Mouse (Mus musculus) stomach, embryonic 16.5 days (tissue): ENCODE results near the gene Tmem108. TPM values are rescaled to one million over a fixed set of nuclear protein-coding genes. Genes with fewer than 3 reads are reported as not detected.

Experiments
- ATAC-seq: fragments of 200-750 bp; cut with Nextera tagmentation; 2 replicates; pipeline ENCODE4 v1.8.0; 2017; ENCODE audit warnings: moderate number of reproducible peaks, moderate TSS enrichment; ENCODE audit not compliant: insufficient read depth, low FRiP score
- H3K27ac ChIP-seq: fragments of 300-500 bp; sonication (generic); 2 replicates; pipeline ENCODE4 v1.5.1; 2014; ENCODE audit warnings: low read length
- H3K27me3 ChIP-seq: fragments of 300-500 bp; sonication (generic); 2 replicates; pipeline ENCODE4 v1.6.1; 2014; ENCODE audit warnings: low read length, control low read depth, mixed read lengths; ENCODE audit not compliant: control insufficient read depth, insufficient read depth
- H3K36me3 ChIP-seq: fragments of 300-500 bp; sonication (generic); 2 replicates; pipeline ENCODE4 v1.6.1; 2014; ENCODE audit warnings: low read length; ENCODE audit not compliant: control insufficient read depth, insufficient read depth
- H3K4me1 ChIP-seq: fragments of 300-500 bp; sonication (generic); 2 replicates; pipeline ENCODE4 v1.6.1; 2014; ENCODE audit warnings: low read length, control low read depth, mixed read lengths; ENCODE audit not compliant: control insufficient read depth, insufficient read depth
- H3K4me2 ChIP-seq: fragments of 300-500 bp; sonication (generic); 2 replicates; pipeline ENCODE4 v1.6.1; 2014; ENCODE audit warnings: low read depth, low read length, mixed read lengths
- H3K4me3 ChIP-seq: fragments of 300-500 bp; sonication (generic); replicated peaks from 2 replicates; pipeline ENCODE4 v1.5.1; 2014; ENCODE audit warnings: mild to moderate bottlenecking, low read length
- H3K9ac ChIP-seq: fragments of 300-500 bp; sonication (generic); 2 replicates; pipeline ENCODE4 v1.6.1; 2014; ENCODE audit warnings: low read length
- H3K9me3 ChIP-seq: fragments of 300-500 bp; sonication (generic); replicated peaks from 2 replicates; pipeline ENCODE4 v1.6.1; 2016; ENCODE audit warnings: low read length, control low read depth; ENCODE audit not compliant: control insufficient read depth
- WGBS: fragments of 180-500 bp; shearing (Covaris S2); extraction: QIAGEN DNeasy Blood & Tissue Kit; methylation state at CpG from one replicate; pipeline ENCODE4 v1.1.7; 2014; 5-methylcytosine and 5-hydroxymethylcytosine counted together
- polyA plus RNA-seq: library from polyadenylated mRNA; unstranded; fragments of >200 nt; fragmentation: Nextera tagmentation; extraction: Ambion mirVana; gene quantifications from 2 replicates; pipeline ENCODE4 v1.2.1, GENCODE M21; 2015

Tmem108 gene
- polyA plus RNA-seq, 1 experiment from 2014 or later = 10.3 TPM

GRCm38 (mm10) chr9:103712711-103713110, 48.9 kb downstream of the Tmem108 start:
- H3K36me3 ChIP-seq = no peaks in the 10 kb centered on the region
- no peak overlapping the region for H3K4me3 ChIP-seq
- no peak overlapping the region for H3K27ac ChIP-seq
- no peak overlapping the region for H3K4me2 ChIP-seq
- H3K27me3 ChIP-seq = no peaks in the 10 kb centered on the region
- no peaks in the 10 kb centered on the region for H3K4me1 ChIP-seq
- WGBS = 59% methylated on average over 7 of the region's 7 CpGs
- no peaks in the 10 kb centered on the region for H3K9me3 ChIP-seq
- H3K9ac ChIP-seq = no peak overlapping the region
- ATAC-seq = no peak

GRCm38 (mm10) chr9:103709694-103710093, 51.9 kb downstream of the Tmem108 start:
- Histone ChIP-seq H3K9me3 (no peaks in the 10 kb centered on the region), H3K4me3 (no peak overlapping the region), H3K4me1 (no peaks in the 10 kb centered on the region), H3K4me2 (no peak overlapping the region), H3K27me3 (no peaks in the 10 kb centered on the region), H3K36me3 (no peaks in the 10 kb centered on the region), H3K27ac (no peak overlapping the region), H3K9ac (no peak overlapping the region)
- no peak for ATAC-seq
- WGBS = 47% methylated on average over 3 of the region's 3 CpGs

DNA sequence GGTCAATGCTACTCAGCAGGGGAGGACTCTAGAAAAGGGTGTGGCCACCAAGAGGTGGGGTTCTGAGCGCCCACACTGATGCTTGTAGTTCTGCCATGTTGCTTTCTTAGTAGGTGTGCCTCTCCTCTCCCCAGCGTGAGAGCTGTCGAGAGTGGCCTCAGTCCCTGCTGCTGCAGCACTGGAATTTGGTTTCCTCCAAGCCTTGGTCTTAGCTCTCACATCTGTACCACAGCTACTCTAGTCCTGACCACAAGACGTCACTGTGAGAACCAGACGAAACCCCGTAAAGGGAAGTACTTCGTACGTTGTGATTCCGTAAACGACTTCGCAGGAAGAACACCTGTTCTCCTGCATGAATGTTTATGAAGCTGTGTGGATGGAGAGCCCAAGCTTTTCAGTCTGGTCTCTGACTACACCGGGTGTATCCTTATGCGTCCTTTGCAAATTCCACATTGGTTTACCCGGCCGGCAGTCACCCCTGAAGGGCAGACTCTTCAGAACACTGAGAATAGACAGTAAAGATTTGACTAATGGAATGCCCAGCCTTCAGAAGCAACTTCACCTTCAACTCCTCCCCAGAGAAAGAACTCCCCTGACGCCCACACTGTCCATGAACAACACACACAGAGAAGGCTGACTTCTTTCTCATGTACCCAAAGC, 53.0 kb downstream of the Tmem108 start:
- no peaks in the 10 kb centered on the region for H3K4me1 ChIP-seq
- H3K27me3 ChIP-seq = no peaks in the 10 kb centered on the region
- no peak overlapping the region for H3K4me2 ChIP-seq
- no peak for ATAC-seq
- H3K9ac ChIP-seq = no peak overlapping the region
- no peaks in the 10 kb centered on the region for H3K36me3 ChIP-seq
- WGBS = 61% methylated on average over 16 of the region's 16 CpGs
- no peaks in the 10 kb centered on the region for H3K9me3 ChIP-seq
- no peak overlapping the region for H3K27ac ChIP-seq
- H3K4me3 ChIP-seq = no peak overlapping the region

- Histone ChIP-seq H3K4me1 (no peaks in the 10 kb centered on the region), H3K4me2 (no peak overlapping the region), H3K27me3 (no peaks in the 10 kb centered on the region), H3K36me3 (no peaks in the 10 kb centered on the region), H3K9me3 (no peaks in the 10 kb centered on the region), H3K9ac (no peak overlapping the region), H3K27ac (no peak overlapping the region), H3K4me3 (no peak overlapping the region)
- no peak for ATAC-seq
These were observed 53.8 kb downstream of the Tmem108 start for GRCm38 (mm10) chr9:103707857-103708256.

DNA sequence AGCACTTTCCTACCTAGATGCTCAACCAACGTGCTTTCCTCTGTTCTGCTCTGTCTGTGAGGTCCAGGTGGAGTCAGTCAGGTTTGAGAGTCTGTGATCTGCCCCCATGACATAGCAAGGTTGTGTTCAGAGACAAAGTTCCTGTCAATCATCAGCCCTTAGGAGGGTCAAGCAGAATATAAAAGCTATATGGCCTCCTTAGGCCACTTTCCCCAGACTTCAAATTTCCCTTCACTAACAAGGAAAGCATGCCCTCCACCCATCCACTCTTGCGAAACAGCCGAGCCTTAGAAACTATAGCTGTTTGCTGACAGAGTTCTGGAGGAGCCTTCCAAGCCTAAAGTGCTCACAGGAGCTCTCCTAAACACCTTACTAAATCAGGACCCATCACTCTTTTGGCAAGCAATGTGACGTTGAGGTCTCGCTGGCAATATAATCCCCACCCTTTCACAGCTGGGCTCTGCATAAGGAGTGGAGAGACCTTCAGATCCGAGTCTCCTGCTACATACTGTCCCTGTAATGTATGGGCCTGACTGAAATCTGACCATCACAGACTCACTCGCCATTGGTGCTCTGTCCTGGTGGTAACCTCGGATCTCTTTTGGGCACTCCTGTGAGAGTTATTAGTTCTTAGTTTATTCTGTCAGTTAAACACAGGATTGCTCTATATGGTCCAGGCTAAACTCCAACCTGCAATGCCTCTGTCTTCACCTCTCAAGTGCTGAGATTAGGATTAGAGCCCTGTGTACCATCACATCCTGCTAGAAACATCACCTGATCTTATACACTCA, 54.4 kb downstream of the Tmem108 start:
- H3K27me3 ChIP-seq = no peaks in the 10 kb centered on the region
- H3K4me3 ChIP-seq = no peak overlapping the region
- H3K27ac ChIP-seq = no peak overlapping the region
- no peaks in the 10 kb centered on the region for H3K36me3 ChIP-seq
- H3K4me1 ChIP-seq = no peaks in the 10 kb centered on the region
- no peak overlapping the region for H3K9ac ChIP-seq
- H3K9me3 ChIP-seq = no peaks in the 10 kb centered on the region
- ATAC-seq = no peak
- 68% methylated on average over 8 of the region's 8 CpGs for WGBS
- no peak overlapping the region for H3K4me2 ChIP-seq

DNA sequence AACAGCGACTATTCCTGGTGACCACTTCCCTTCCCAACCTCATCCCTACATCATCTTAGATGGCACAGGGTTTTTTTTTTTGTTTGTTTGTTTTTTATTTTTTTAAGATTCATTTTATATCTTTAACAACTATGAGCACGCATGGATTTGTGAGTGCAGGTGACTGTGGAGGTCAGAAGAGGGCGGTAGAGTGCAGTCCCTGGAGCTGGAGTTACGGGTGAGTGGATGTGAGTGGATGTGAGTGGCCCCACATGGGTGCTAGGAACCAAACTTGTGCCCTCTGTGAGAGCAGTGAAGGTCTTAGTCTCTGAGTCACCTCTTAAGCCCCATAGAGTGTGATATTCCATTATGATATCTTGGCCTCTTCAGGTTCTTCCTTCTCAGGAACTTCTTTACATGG, 55.9 kb downstream of the Tmem108 start:
- Histone ChIP-seq H3K27ac (no peak overlapping the region), H3K4me1 (no peaks in the 10 kb centered on the region), H3K9me3 (no peaks in the 10 kb centered on the region), H3K27me3 (no peaks in the 10 kb centered on the region), H3K4me2 (no peak overlapping the region), H3K36me3 (no peaks in the 10 kb centered on the region), H3K4me3 (no peak overlapping the region), H3K9ac (no peak overlapping the region)
- WGBS = 92% methylated on average over 4 of the region's 4 CpGs
- no peak for ATAC-seq

- Histone ChIP-seq H3K4me1 (no peaks in the 10 kb centered on the region), H3K9ac (no peak overlapping the region), H3K9me3 (no peaks in the 10 kb centered on the region), H3K4me2 (no peak overlapping the region), H3K4me3 (no peak overlapping the region), H3K27ac (no peak overlapping the region), H3K27me3 (no peaks in the 10 kb centered on the region), H3K36me3 (no peaks in the 10 kb centered on the region)
- no peak for ATAC-seq
- 87% methylated on average over 16 of the region's 16 CpGs for WGBS
These were observed 58.6 kb downstream of the Tmem108 start for GRCm38 (mm10) chr9:103703014-103703413.

- no peaks in the 10 kb centered on the region for H3K36me3 ChIP-seq
- H3K9me3 ChIP-seq = no peaks in the 10 kb centered on the region
- WGBS = 80% methylated on average over 5 of the region's 5 CpGs
- no peaks in the 10 kb centered on the region for H3K27me3 ChIP-seq
- ATAC-seq = no peak
- no peak overlapping the region for H3K27ac ChIP-seq
- no peaks in the 10 kb centered on the region for H3K4me1 ChIP-seq
- no peak overlapping the region for H3K4me2 ChIP-seq
- H3K9ac ChIP-seq = no peak overlapping the region
- H3K4me3 ChIP-seq = no peak overlapping the region
These were observed 59.2 kb downstream of the Tmem108 start for GRCm38 (mm10) chr9:103702452-103702851.

GRCm38 (mm10) chr9:103701448-103701847, 60.2 kb downstream of the Tmem108 start:
- WGBS = 80% methylated on average over 4 of the region's 4 CpGs
- H3K9me3 ChIP-seq = no peaks in the 10 kb centered on the region
- no peak for ATAC-seq

More at GRCm38 (mm10) chr9:103701448-103701847, 60.2 kb downstream of the Tmem108 start:
- Histone ChIP-seq H3K4me2 (no peak overlapping the region), H3K4me1 (no peaks in the 10 kb centered on the region), H3K4me3 (no peak overlapping the region), H3K27me3 (no peaks in the 10 kb centered on the region), H3K27ac (no peak overlapping the region), H3K9ac (no peak overlapping the region), H3K36me3 (no peaks in the 10 kb centered on the region)
